Comparison of ENCODE assay signal across 9 mouse cellular contexts in the genomic region with DNA sequence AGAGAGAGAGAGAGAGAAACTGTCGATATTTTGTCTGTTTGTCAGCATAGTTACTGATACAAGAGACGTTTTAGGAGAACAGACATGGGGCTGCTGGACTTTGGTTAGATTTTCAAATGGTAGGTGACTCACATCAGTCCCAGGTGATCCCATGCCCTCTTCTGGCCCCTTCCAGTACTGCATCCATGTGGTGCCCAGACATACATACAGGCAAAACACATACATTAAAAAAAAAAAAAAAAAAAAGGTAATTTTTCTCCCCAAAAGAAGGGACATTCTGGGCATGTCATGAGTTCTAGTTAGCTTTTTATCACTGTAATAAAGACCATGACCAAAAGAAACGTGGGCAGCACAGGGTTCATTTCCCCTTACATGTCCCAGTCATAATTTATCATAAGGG.
DNase-seq lines count a peak whose midpoint lies in the region; ATAC-seq and TF ChIP-seq lines count a peak whose summit lies in the region.
"Had no signal": no experiment of that assay in that cellular context is flagged by ENCODE, and none has a peak within 500 bp of the region (broad histone marks: within the 10 kb centered on the region; RNA-seq: fewer than 3 reads in every experiment).

No protein-coding gene starts in this region.

- H3K27me3 ChIP-seq in forebrain, embryonic 10.5 days (ENCODE audit: poor library complexity, severe bottlenecking) = peaks cover 44% of the 10 kb centered on the region
- H3K27me3 ChIP-seq in forebrain, embryonic 16.5 days (replicated peaks; ENCODE audit: control insufficient read depth, insufficient read depth, low read length) = no peaks in the 10 kb centered on the region
- H3K27me3 ChIP-seq in testis, adult 2 months (ENCODE audit: control insufficient read depth, insufficient read depth, low read length) = no peaks in the 10 kb centered on the region
- no peaks in the 10 kb centered on the region for H3K27me3 ChIP-seq in kidney, postnatal 0 days (ENCODE audit: insufficient read depth, low read length)

- peak; percentile 49; the same call in 1 of the 2 replicates for TF ChIP-seq CTCF in testis, adult 2 months (IDR thresholded peaks at IDR 0.05; ENCODE audit: control insufficient read depth, insufficient read depth, insufficient replicate concordance, low read depth, low read length)
- peak; percentile 76 for TF ChIP-seq CTCF in kidney, postnatal 0 days (IDR thresholded peaks at IDR 0.05; ENCODE audit: low read depth)

- no peak overlapping the region for H3K4me2 ChIP-seq in forebrain, embryonic 16.5 days (ENCODE audit: low read length)
- no peak overlapping the region for H3K4me2 ChIP-seq in kidney, postnatal 0 days (ENCODE audit: low read length)

- no peaks in the 10 kb centered on the region for H3K9me3 ChIP-seq in forebrain, embryonic 10.5 days
- no peaks in the 10 kb centered on the region for H3K9me3 ChIP-seq in forebrain, embryonic 16.5 days (ENCODE audit: control insufficient read depth, low read length)
- H3K9me3 ChIP-seq in kidney, postnatal 0 days (replicated peaks; ENCODE audit: low read length) = no peaks in the 10 kb centered on the region

- peaks cover 37% of the 10 kb centered on the region for H3K4me1 ChIP-seq in forebrain, embryonic 10.5 days
- H3K4me1 ChIP-seq in forebrain, embryonic 16.5 days (replicated peaks; ENCODE audit: control insufficient read depth, insufficient read depth, low read length) = peaks cover 13% of the 10 kb centered on the region
- H3K4me1 ChIP-seq in testis, adult 2 months (ENCODE audit: control insufficient read depth, insufficient read depth, low read length) = no peaks in the 10 kb centered on the region
- H3K4me1 ChIP-seq in kidney, postnatal 0 days (replicated peaks; ENCODE audit: insufficient read depth, low read length) = no peaks in the 10 kb centered on the region

- no peak overlapping the region for H3K9ac ChIP-seq in forebrain, embryonic 16.5 days (replicated peaks; ENCODE audit: low read depth, low read length)
- H3K9ac ChIP-seq in kidney, postnatal 0 days (ENCODE audit: low read depth, low read length) = no peak overlapping the region

- DNase-seq in forebrain, embryonic 10.5 days (ENCODE audit: extremely low spot score, low spot score) = peak; percentile 75
- no peak for DNase-seq in testis, postnatal 14 days (ENCODE audit: low spot score)
- DNase-seq in embryo, embryonic 10 days (ENCODE audit: low spot score) = peak; percentile 82
- peak; percentile 64 for DNase-seq in kidney, postnatal 0 days (ENCODE audit: low spot score)
- DNase-seq in lung, postnatal 10 days = peak; percentile 64
- DNase-seq in thymus, postnatal 25 days = peak; percentile 51

- H3K4me3 ChIP-seq in forebrain, embryonic 10.5 days = no peak overlapping the region
- H3K4me3 ChIP-seq in forebrain, embryonic 16.5 days (replicated peaks; ENCODE audit: low read length) = no peak overlapping the region
- H3K4me3 ChIP-seq in testis, adult 2 months (ENCODE audit: control insufficient read depth, low read depth, low read length) = no peak overlapping the region
- no peak overlapping the region for H3K4me3 ChIP-seq in kidney, postnatal 0 days (replicated peaks; ENCODE audit: low read depth, low read length)
- H3K4me3 ChIP-seq: myocyte had no signal

- ATAC-seq in forebrain, embryonic 16.5 days = no peak
- ATAC-seq in kidney, postnatal 0 days (replicated peaks; ENCODE audit: low FRiP score, low read depth) = no peak

- H3K36me3 ChIP-seq in forebrain, embryonic 10.5 days (replicated peaks) = no peaks in the 10 kb centered on the region
- H3K36me3 ChIP-seq in forebrain, embryonic 16.5 days (ENCODE audit: control insufficient read depth, insufficient read depth) = no peaks in the 10 kb centered on the region
- H3K36me3 ChIP-seq in testis, adult 2 months (ENCODE audit: control insufficient read depth, insufficient read depth, low read length) = no peaks in the 10 kb centered on the region
- no peaks in the 10 kb centered on the region for H3K36me3 ChIP-seq in kidney, postnatal 0 days (ENCODE audit: insufficient read depth, low read length)

- TF ChIP-seq POLR2A in testis, adult 2 months (IDR thresholded peaks at IDR 0.05; ENCODE audit: control insufficient read depth, low read depth, low read length) = no peak

- WGBS in forebrain, embryonic 10.5 days = 27% methylated on average over 3 of the region's 3 CpGs
- WGBS in forebrain, embryonic 16.5 days = 22% methylated on average over 3 of the region's 3 CpGs
- 27% methylated on average over 3 of the region's 3 CpGs for WGBS in kidney, postnatal 0 days

- no peak overlapping the region for H3K27ac ChIP-seq in forebrain, embryonic 10.5 days
- H3K27ac ChIP-seq in forebrain, embryonic 16.5 days (ENCODE audit: low read length) = no peak overlapping the region
- no peak overlapping the region for H3K27ac ChIP-seq in testis, adult 2 months (ENCODE audit: control insufficient read depth, insufficient read depth, low read depth, low read length)
- H3K27ac ChIP-seq in kidney, postnatal 0 days = no peak overlapping the region
